Mouse (Mus musculus): ENCODE results near the gene Coil. TPM values are rescaled to one million over a fixed set of nuclear protein-coding genes. Genes with fewer than 3 reads are reported as not detected.
"Not testable (repeated sequence)": the region's sequence is repeated elsewhere in the genome, so short reads cannot be mapped to it uniquely, and the experiment has no call there.

The Coil gene
- total RNA-seq, 2 experiments from 2014 or later: 8.9 to 10.0 TPM

- DNase-seq (ENCODE audit: low spot score in 2 of 2): no peak
Observed at GRCm38 (mm10) chr11:89038496-89038895, 68.4 kb downstream of the Coil start.

DNA sequence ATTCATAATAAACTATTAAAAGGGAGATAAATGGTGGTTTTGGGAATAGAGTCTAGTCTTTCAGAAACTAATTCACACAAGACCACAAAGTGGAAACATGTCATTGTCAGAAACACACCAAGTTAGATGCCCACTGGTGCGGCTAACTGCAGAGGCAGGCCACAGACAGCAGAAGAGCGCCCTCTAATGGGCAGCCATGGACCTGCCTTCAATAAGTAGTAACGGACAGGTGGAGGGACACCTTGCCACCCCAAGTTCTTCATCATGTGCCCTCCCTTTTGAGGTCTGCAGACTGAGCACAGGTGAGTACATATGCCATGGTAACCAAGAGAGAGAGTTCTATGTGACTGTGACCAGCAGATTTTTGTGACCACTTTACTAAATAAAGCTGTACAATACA lies 69.3 kb downstream of the Coil start:
- peak in 1 of 2 experiments; percentile 39 for DNase-seq (ENCODE audit: low spot score in 2 of 2)

- not testable (repeated sequence) for DNase-seq (ENCODE audit: low spot score in 2 of 2)
Observed at GRCm38 (mm10) chr11:89041073-89041472, 71.0 kb downstream of the Coil start.

Other genes starting within 250 kb of the Coil start
- gene Akap1, start 105.7 kb upstream of the Coil start, total RNA-seq (2021): 10 to 100 TPM; 85.1 to 86.5 TPM
- gene Scpep1, start 14.8 kb upstream of the Coil start, total RNA-seq (2021): 10 to 100 TPM; 37.2 to 44.1 TPM
- not detected for gene Elobl, start 3.3 kb upstream of the Coil start, total RNA-seq (2021)
- gene Trim25, start 29.1 kb downstream of the Coil start, total RNA-seq (2021): 10 to 100 TPM; 27.9 to 32.3 TPM
- 1 to 10 TPM; 4.6 to 4.9 TPM for gene Dgke, start 96.6 kb downstream of the Coil start, total RNA-seq (2021)
- gene Gm525, start 103.6 kb downstream of the Coil start, total RNA-seq (2021): under 1 TPM in 1 of 2 experiments, not detected in 1; 0.56 TPM